27 mouse cellular contexts compared by ENCODE assay signal in genomic region chr9:34860934-34861333, GRCm38 (mm10).
DNase-seq lines count a peak whose midpoint lies in the region; ATAC-seq and TF ChIP-seq lines count a peak whose summit lies in the region.
"Had no signal": no experiment of that assay in that cellular context is flagged by ENCODE, and none has a peak within 500 bp of the region (broad histone marks: within the 10 kb centered on the region; RNA-seq: fewer than 3 reads in every experiment).

No protein-coding gene starts in this region.

- H3K9me3 ChIP-seq in forebrain, embryonic 11.5 days (ENCODE audit: control insufficient read depth, low read length): no peaks in the 10 kb centered on the region
- H3K9me3 ChIP-seq in forebrain, embryonic 16.5 days (ENCODE audit: control insufficient read depth, low read length): no peaks in the 10 kb centered on the region
- H3K9me3 ChIP-seq in hindbrain, postnatal 0 days (ENCODE audit: low read length): no peaks in the 10 kb centered on the region
- H3K9me3 ChIP-seq in hindbrain, embryonic 11.5 days (ENCODE audit: control insufficient read depth, low read length): no peaks in the 10 kb centered on the region
- H3K9me3 ChIP-seq in midbrain, embryonic 16.5 days (replicated peaks; ENCODE audit: control insufficient read depth, low read length, poor library complexity, severe bottlenecking): 0 out of 2 replicates have a peak, but pooled peaks cover 2% of the 10 kb centered on the region
- H3K9me3 ChIP-seq in midbrain, embryonic 10.5 days (replicated peaks): no peaks in the 10 kb centered on the region
- H3K9me3 ChIP-seq in lung, postnatal 0 days (ENCODE audit: low read length): no peaks in the 10 kb centered on the region
- H3K9me3 ChIP-seq: embryonic facial prominence, embryonic 15.5 days; forebrain, embryonic 10.5 days; forebrain, embryonic 15.5 days; heart, embryonic 15.5 days; intestine, embryonic 15.5 days had no signal

- H3K27ac ChIP-seq in forebrain, embryonic 11.5 days (ENCODE audit: low read depth, low read length): no peak overlapping the region
- H3K27ac ChIP-seq in forebrain, embryonic 16.5 days (ENCODE audit: low read length): no peak overlapping the region
- H3K27ac ChIP-seq in hindbrain, postnatal 0 days: no peak overlapping the region
- H3K27ac ChIP-seq in hindbrain, embryonic 11.5 days (ENCODE audit: low read depth, low read length): no peak overlapping the region
- H3K27ac ChIP-seq in midbrain, embryonic 16.5 days (ENCODE audit: low read length): no peak overlapping the region
- H3K27ac ChIP-seq in midbrain, embryonic 10.5 days (replicated peaks): no peak overlapping the region
- no peak overlapping the region for H3K27ac ChIP-seq in lung, postnatal 0 days (ENCODE audit: low read length)
- H3K27ac ChIP-seq: embryonic facial prominence, embryonic 15.5 days; forebrain, embryonic 10.5 days; forebrain, embryonic 15.5 days; heart, adult 2 months; heart, embryonic 15.5 days; intestine, embryonic 15.5 days had no signal

- 22% methylated on average over 4 of the region's 4 CpGs for WGBS in forebrain, embryonic 11.5 days
- WGBS in forebrain, embryonic 16.5 days: 27% methylated on average over 4 of the region's 4 CpGs
- WGBS in hindbrain, postnatal 0 days: 46% methylated on average over 4 of the region's 4 CpGs
- WGBS in hindbrain, embryonic 11.5 days: 52% methylated on average over 4 of the region's 4 CpGs
- WGBS in midbrain, embryonic 16.5 days: 22% methylated on average over 4 of the region's 4 CpGs
- 36% methylated on average over 4 of the region's 4 CpGs for WGBS in midbrain, embryonic 10.5 days
- WGBS in lung, postnatal 0 days: 44% methylated on average over 4 of the region's 4 CpGs

- no peaks in the 10 kb centered on the region for H3K27me3 ChIP-seq in forebrain, embryonic 11.5 days (ENCODE audit: control insufficient read depth, insufficient read depth, low read length)
- no peaks in the 10 kb centered on the region for H3K27me3 ChIP-seq in forebrain, embryonic 16.5 days (replicated peaks; ENCODE audit: control insufficient read depth, insufficient read depth, low read length)
- H3K27me3 ChIP-seq in hindbrain, postnatal 0 days (ENCODE audit: insufficient read depth, low read length): no peaks in the 10 kb centered on the region
- no peaks in the 10 kb centered on the region for H3K27me3 ChIP-seq in hindbrain, embryonic 11.5 days (ENCODE audit: control insufficient read depth, insufficient read depth, low read length)
- H3K27me3 ChIP-seq in midbrain, embryonic 16.5 days (ENCODE audit: control insufficient read depth, insufficient read depth, low read depth, low read length): no peaks in the 10 kb centered on the region
- no peaks in the 10 kb centered on the region for H3K27me3 ChIP-seq in midbrain, embryonic 10.5 days (ENCODE audit: low read depth, poor library complexity, severe bottlenecking)
- H3K27me3 ChIP-seq in lung, postnatal 0 days (replicated peaks; ENCODE audit: insufficient read depth, low read length): no peaks in the 10 kb centered on the region
- H3K27me3 ChIP-seq: embryonic facial prominence, embryonic 15.5 days; forebrain, embryonic 15.5 days; heart, embryonic 15.5 days; intestine, embryonic 15.5 days had no signal

- no peak for TF ChIP-seq EP300 in lung, postnatal 0 days (IDR thresholded peaks at IDR 0.05)

- no peak overlapping the region for H3K4me3 ChIP-seq in forebrain, embryonic 11.5 days (ENCODE audit: low read depth, low read length)
- no peak overlapping the region for H3K4me3 ChIP-seq in forebrain, embryonic 16.5 days (replicated peaks; ENCODE audit: low read length)
- H3K4me3 ChIP-seq in hindbrain, postnatal 0 days (ENCODE audit: low read length): no peak overlapping the region
- no peak overlapping the region for H3K4me3 ChIP-seq in hindbrain, embryonic 11.5 days (ENCODE audit: low read depth, low read length)
- H3K4me3 ChIP-seq in midbrain, embryonic 16.5 days (ENCODE audit: low read depth, low read length): no peak overlapping the region
- no peak overlapping the region for H3K4me3 ChIP-seq in midbrain, embryonic 10.5 days
- no peak overlapping the region for H3K4me3 ChIP-seq in lung, postnatal 0 days (ENCODE audit: low read depth, low read length)
- H3K4me3 ChIP-seq: embryonic facial prominence, embryonic 15.5 days; erythroblast, embryonic 14.5 days; forebrain, embryonic 10.5 days; forebrain, embryonic 15.5 days; heart, adult 2 months; heart, embryonic 15.5 days; intestine, embryonic 15.5 days had no signal

- no peak for DNase-seq in forebrain, embryonic 11.5 days (ENCODE audit: low spot score)
- peak; percentile 20 for DNase-seq in hindbrain, postnatal 0 days (ENCODE audit: low spot score)
- DNase-seq in hindbrain, embryonic 11.5 days (ENCODE audit: low spot score): no peak
- DNase-seq in midbrain, embryonic 10.5 days (ENCODE audit: low spot score): no peak
- DNase-seq in lung, postnatal 0 days (ENCODE audit: low spot score): no peak
- DNase-seq: adrenal gland, adult 2 months; adrenal gland, postnatal 25 days; B cell, adult 2 months; cerebellum, adult 11 months; cerebellum, adult 8-10 months; cerebellum, postnatal 14 days; embryo, embryonic 11 days; gastrocnemius, postnatal 14 days; heart, adult 2 months; heart, postnatal 14 days had no signal

- 0 out of 2 replicates have a peak, but pooled peaks have one; percentile 23 for ATAC-seq in forebrain, embryonic 11.5 days (replicated peaks; ENCODE audit: low FRiP score)
- no peak for ATAC-seq in forebrain, embryonic 16.5 days
- no peak for ATAC-seq in hindbrain, postnatal 0 days
- no peak for ATAC-seq in hindbrain, embryonic 11.5 days (ENCODE audit: low FRiP score)
- 0 out of 2 replicates have a peak, but pooled peaks have one; percentile 49 for ATAC-seq in midbrain, embryonic 16.5 days
- no peak for ATAC-seq in lung, postnatal 0 days
- ATAC-seq: activated CD4-positive, CD25-positive, alpha-beta regulatory T cell, adult 4 months; CD4-positive, CD25-positive, alpha-beta regulatory T cell, adult 4 months; forebrain, embryonic 15.5 days; intestine, embryonic 15.5 days had no signal

- H3K36me3 ChIP-seq in forebrain, embryonic 11.5 days (ENCODE audit: control insufficient read depth, insufficient read depth, low read length): no peaks in the 10 kb centered on the region
- H3K36me3 ChIP-seq in forebrain, embryonic 16.5 days (ENCODE audit: control insufficient read depth, insufficient read depth): no peaks in the 10 kb centered on the region
- no peaks in the 10 kb centered on the region for H3K36me3 ChIP-seq in hindbrain, postnatal 0 days (ENCODE audit: insufficient read depth, low read length)
- H3K36me3 ChIP-seq in hindbrain, embryonic 11.5 days (ENCODE audit: control insufficient read depth, insufficient read depth, low read length): no peaks in the 10 kb centered on the region
- H3K36me3 ChIP-seq in midbrain, embryonic 16.5 days (ENCODE audit: control insufficient read depth, insufficient read depth, low read length): no peaks in the 10 kb centered on the region
- H3K36me3 ChIP-seq in midbrain, embryonic 10.5 days: no peaks in the 10 kb centered on the region
- H3K36me3 ChIP-seq in lung, postnatal 0 days (ENCODE audit: insufficient read depth, low read length): no peaks in the 10 kb centered on the region
- H3K36me3 ChIP-seq: embryonic facial prominence, embryonic 15.5 days; forebrain, embryonic 10.5 days; forebrain, embryonic 15.5 days; G1E; heart, embryonic 15.5 days; intestine, embryonic 15.5 days had no signal

- H3K4me1 ChIP-seq in forebrain, embryonic 11.5 days (replicated peaks; ENCODE audit: control insufficient read depth, insufficient read depth, low read length): no peaks in the 10 kb centered on the region; the same call in 1 of the 2 replicates
- H3K4me1 ChIP-seq in forebrain, embryonic 16.5 days (replicated peaks; ENCODE audit: control insufficient read depth, insufficient read depth, low read length): no peaks in the 10 kb centered on the region
- no peaks in the 10 kb centered on the region for H3K4me1 ChIP-seq in hindbrain, postnatal 0 days (ENCODE audit: insufficient read depth, low read length)
- no peaks in the 10 kb centered on the region for H3K4me1 ChIP-seq in hindbrain, embryonic 11.5 days (replicated peaks; ENCODE audit: control insufficient read depth, insufficient read depth, low read length)
- H3K4me1 ChIP-seq in midbrain, embryonic 16.5 days (ENCODE audit: control insufficient read depth, insufficient read depth, low read length): peaks cover 8% of the 10 kb centered on the region; the same call in 1 of the 2 replicates
- no peaks in the 10 kb centered on the region for H3K4me1 ChIP-seq in midbrain, embryonic 10.5 days
- H3K4me1 ChIP-seq in lung, postnatal 0 days (ENCODE audit: insufficient read depth, low read depth, low read length): no peaks in the 10 kb centered on the region
- H3K4me1 ChIP-seq: embryonic facial prominence, embryonic 15.5 days; heart, embryonic 15.5 days; intestine, embryonic 15.5 days had no signal

- no peak overlapping the region for H3K4me2 ChIP-seq in forebrain, embryonic 11.5 days (ENCODE audit: low read depth, low read length, severe bottlenecking)
- no peak overlapping the region for H3K4me2 ChIP-seq in forebrain, embryonic 16.5 days (ENCODE audit: low read length)
- H3K4me2 ChIP-seq in hindbrain, postnatal 0 days (ENCODE audit: low read depth, low read length): no peak overlapping the region
- H3K4me2 ChIP-seq in hindbrain, embryonic 11.5 days (replicated peaks; ENCODE audit: low read depth, low read length): no peak overlapping the region
- H3K4me2 ChIP-seq in midbrain, embryonic 16.5 days (ENCODE audit: low read length): no peak overlapping the region
- H3K4me2 ChIP-seq in lung, postnatal 0 days (replicated peaks; ENCODE audit: low read depth, low read length): no peak overlapping the region
- H3K4me2 ChIP-seq: embryonic facial prominence, embryonic 15.5 days; forebrain, embryonic 15.5 days; heart, embryonic 11.5 days; heart, embryonic 15.5 days; intestine, embryonic 15.5 days had no signal

- TF ChIP-seq CTCF in hindbrain, postnatal 0 days (IDR thresholded peaks at IDR 0.05; ENCODE audit: low read depth): no peak
- TF ChIP-seq CTCF in lung, postnatal 0 days (IDR thresholded peaks at IDR 0.05): no peak

- no peak overlapping the region for H3K9ac ChIP-seq in forebrain, embryonic 11.5 days (ENCODE audit: low read length)
- no peak overlapping the region for H3K9ac ChIP-seq in forebrain, embryonic 16.5 days (replicated peaks; ENCODE audit: low read depth, low read length)
- no peak overlapping the region for H3K9ac ChIP-seq in hindbrain, postnatal 0 days (replicated peaks; ENCODE audit: low read length)
- H3K9ac ChIP-seq in hindbrain, embryonic 11.5 days (ENCODE audit: low read depth, low read length): no peak overlapping the region
- no peak overlapping the region for H3K9ac ChIP-seq in midbrain, embryonic 16.5 days (ENCODE audit: low read depth, low read length)
- H3K9ac ChIP-seq in lung, postnatal 0 days (replicated peaks; ENCODE audit: low read depth): no peak overlapping the region
- H3K9ac ChIP-seq: embryonic facial prominence, embryonic 15.5 days; forebrain, embryonic 15.5 days; heart, embryonic 15.5 days; intestine, embryonic 15.5 days had no signal

Comparison
In these comparisons a context has a peak if more than half of its experiments do, and no peak if none do; other contexts are left out.
1. ATAC-seq: peak in forebrain, embryonic 11.5 days (single experiment) and midbrain, embryonic 16.5 days (single experiment); none in forebrain, embryonic 16.5 days (single experiment), hindbrain, postnatal 0 days (single experiment), hindbrain, embryonic 11.5 days (single experiment) and lung, postnatal 0 days (single experiment).